Mouse (Mus musculus): ENCODE data around the gene Ap3b2. TPM values are rescaled to one million over a fixed set of nuclear protein-coding genes. Genes with fewer than 3 reads are reported as not detected.

The Ap3b2 gene
- total and polyA plus RNA-seq, 3 experiments = not detected

DNA sequence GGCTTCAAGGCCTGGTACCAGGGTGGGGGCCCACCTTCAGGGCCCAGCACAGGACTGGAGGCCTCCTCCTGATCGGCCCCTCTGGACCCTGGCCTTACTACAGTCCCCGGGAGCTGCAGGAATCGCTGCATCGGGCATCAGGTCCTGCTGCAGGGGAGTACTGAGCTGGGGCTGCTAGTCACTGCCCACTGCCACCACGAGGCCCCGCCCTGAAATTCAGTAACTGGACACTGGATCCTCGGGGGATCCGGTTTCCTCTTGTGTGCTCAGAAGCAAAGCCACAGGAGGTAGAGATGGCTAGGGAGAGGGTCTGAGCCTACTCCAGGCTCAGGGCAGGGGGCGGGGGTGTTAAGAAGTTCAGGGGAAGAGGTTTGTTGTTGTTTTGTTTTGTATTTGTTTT, 4.1 kb downstream of the Ap3b2 start:
- in situ Hi-C loops (cut with MboI; ENCODE audit: low pct_ligation_motif_present, low pct_unique_long_range_greater_than_20kb, low sequenced_read_pairs) = no loop called here
- Histone ChIP-seq H3K27me3 (replicated peaks) (peaks cover 37% of the 10 kb centered on the region), H3K36me3 (replicated peaks in 1 of 2; ENCODE audit: control insufficient read depth in 1 of 2, insufficient read depth in 1 of 2, low read length in 1 of 2) (no peaks in the 10 kb centered on the region), H3K27ac (ENCODE audit: insufficient read depth, low read depth) (no peak overlapping the region), H3K9ac (ENCODE audit: insufficient read depth, low read depth) (no peak overlapping the region), H3K79me2 (replicated peaks; ENCODE audit: control insufficient read depth, extremely low read depth, insufficient read depth, poor library complexity, severe bottlenecking) (no peaks in the 10 kb centered on the region), H3K4me2 (ENCODE audit: insufficient read depth, low read depth, poor library complexity, severe bottlenecking) (no peak overlapping the region), H3K4me1 (ENCODE audit: control insufficient read depth in 1 of 2, insufficient read depth in 2 of 2) (no peaks in the 10 kb centered on the region), H3K4me3 (replicated peaks in 1 of 3; ENCODE audit: low read depth in 2 of 3, low read length in 2 of 3, poor library complexity in 1 of 3) (no peak overlapping the region), H3K9me3 (replicated peaks; ENCODE audit: low read length) (no peaks in the 10 kb centered on the region)
- TF ChIP-seq ELF1 (IDR thresholded peaks at IDR 0.05; ENCODE audit: low read depth, low read length) (no peak), CHD2 (IDR thresholded peaks at IDR 0.05; ENCODE audit: low read length) (no peak)
- no peak for DNase-seq (ENCODE audit: extremely low read depth)
- dilution Hi-C loops (cut with MboI; ENCODE audit: extremely low pct_ligation_motif_present, extremely low pct_unique_long_range_greater_than_20kb, low sequenced_read_pairs) = no loop called here

DNA sequence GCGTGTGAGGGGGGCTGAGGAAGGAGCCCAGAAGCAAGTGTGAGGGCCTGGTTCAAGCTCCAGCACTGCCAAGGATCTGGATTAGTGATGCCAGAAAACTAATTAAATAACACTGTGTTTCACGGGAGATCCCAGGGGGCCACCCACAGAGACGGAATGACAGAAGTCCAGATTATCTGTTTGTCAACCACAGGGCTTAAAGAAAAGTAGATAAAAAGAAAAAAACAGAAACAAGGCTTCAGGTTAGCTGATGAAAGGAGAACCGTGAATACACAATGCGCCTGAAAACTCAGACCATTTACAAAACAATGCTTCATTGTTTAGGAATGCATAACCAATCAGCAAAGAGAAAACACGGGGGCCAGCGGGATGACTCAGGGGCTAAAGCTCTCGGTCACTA, 12.9 kb downstream of the Ap3b2 start:
- Histone ChIP-seq H3K27me3 (replicated peaks) (peaks cover 32% of the 10 kb centered on the region), H3K36me3 (replicated peaks in 1 of 2; ENCODE audit: control insufficient read depth in 1 of 2, insufficient read depth in 1 of 2, low read length in 1 of 2) (no peaks in the 10 kb centered on the region), H3K9me3 (replicated peaks; ENCODE audit: low read length) (no peaks in the 10 kb centered on the region), H3K27ac (ENCODE audit: insufficient read depth, low read depth) (no peak overlapping the region), H3K9ac (ENCODE audit: insufficient read depth, low read depth) (no peak overlapping the region), H3K79me2 (replicated peaks; ENCODE audit: control insufficient read depth, extremely low read depth, insufficient read depth, poor library complexity, severe bottlenecking) (no peaks in the 10 kb centered on the region), H3K4me1 (ENCODE audit: control insufficient read depth in 1 of 2, insufficient read depth in 2 of 2) (no peaks in the 10 kb centered on the region), H3K4me2 (ENCODE audit: insufficient read depth, low read depth, poor library complexity, severe bottlenecking) (no peak overlapping the region), H3K4me3 (replicated peaks in 1 of 3; ENCODE audit: low read depth in 2 of 3, low read length in 2 of 3, poor library complexity in 1 of 3) (no peak overlapping the region)
- in situ Hi-C loops (cut with MboI; ENCODE audit: low pct_ligation_motif_present, low pct_unique_long_range_greater_than_20kb, low sequenced_read_pairs) (no loop called here), dilution Hi-C loops (cut with MboI; ENCODE audit: extremely low pct_ligation_motif_present, extremely low pct_unique_long_range_greater_than_20kb, low sequenced_read_pairs) (no loop called here)
- TF ChIP-seq UBTF (IDR thresholded peaks at IDR 0.05; ENCODE audit: low read depth, low read length) = no peak
- TF ChIP-seq MAFK (IDR thresholded peaks at IDR 0.05; ENCODE audit: insufficient replicate concordance, low read length) = no peak
- no peak for TF ChIP-seq JUND (conservative IDR thresholded peaks at IDR 0.05; ENCODE audit: low read depth, low read length)
- TF ChIP-seq E2F4 (IDR thresholded peaks at IDR 0.05; ENCODE audit: insufficient replicate concordance, low read depth, low read length) = no peak
- TF ChIP-seq CHD2 (IDR thresholded peaks at IDR 0.05; ENCODE audit: low read length) = no peak
- no peak for TF ChIP-seq KAT2A (IDR thresholded peaks at IDR 0.05; ENCODE audit: insufficient replicate concordance, low read length)
- TF ChIP-seq ZC3H11A (IDR thresholded peaks at IDR 0.05; ENCODE audit: low read depth, low read length) = no peak
- no peak for TF ChIP-seq EP300 (IDR thresholded peaks at IDR 0.05; ENCODE audit: low read length)
- TF ChIP-seq IRF4 (IDR thresholded peaks at IDR 0.05; ENCODE audit: low read depth, low read length) = no peak
- TF ChIP-seq ZNF384 (IDR thresholded peaks at IDR 0.05; ENCODE audit: low read depth, low read length) = no peak
- TF ChIP-seq SMC3 (IDR thresholded peaks at IDR 0.05; ENCODE audit: low read depth, low read length) = no peak
- TF ChIP-seq RAD21 (IDR thresholded peaks at IDR 0.05; ENCODE audit: low read depth, low read length) = no peak
- no peak for DNase-seq (ENCODE audit: extremely low read depth)

- Histone ChIP-seq H3K9me3 (replicated peaks; ENCODE audit: low read length) (no peaks in the 10 kb centered on the region), H3K27me3 (replicated peaks) (peaks cover 34% of the 10 kb centered on the region), H3K27ac (ENCODE audit: insufficient read depth, low read depth) (no peak overlapping the region), H3K9ac (ENCODE audit: insufficient read depth, low read depth) (no peak overlapping the region), H3K79me2 (replicated peaks; ENCODE audit: control insufficient read depth, extremely low read depth, insufficient read depth, poor library complexity, severe bottlenecking) (no peaks in the 10 kb centered on the region), H3K4me2 (ENCODE audit: insufficient read depth, low read depth, poor library complexity, severe bottlenecking) (no peak overlapping the region), H3K4me1 (ENCODE audit: control insufficient read depth in 1 of 2, insufficient read depth in 2 of 2) (no peaks in the 10 kb centered on the region), H3K4me3 (replicated peaks in 1 of 3; ENCODE audit: low read depth in 2 of 3, low read length in 2 of 3, poor library complexity in 1 of 3) (no peak overlapping the region), H3K36me3 (replicated peaks in 1 of 2; ENCODE audit: control insufficient read depth in 1 of 2, insufficient read depth in 1 of 2, low read length in 1 of 2) (no peaks in the 10 kb centered on the region)
- in situ Hi-C loops (cut with MboI; ENCODE audit: low pct_ligation_motif_present, low pct_unique_long_range_greater_than_20kb, low sequenced_read_pairs) (no loop called here), dilution Hi-C loops (cut with MboI; ENCODE audit: extremely low pct_ligation_motif_present, extremely low pct_unique_long_range_greater_than_20kb, low sequenced_read_pairs) (no loop called here)
- DNase-seq (ENCODE audit: extremely low read depth) = no peak
- no peak for TF ChIP-seq KAT2A (IDR thresholded peaks at IDR 0.05; ENCODE audit: insufficient replicate concordance, low read length)
- no peak for TF ChIP-seq POLR2AphosphoS2 (IDR thresholded peaks at IDR 0.05; ENCODE audit: low read depth, low read length)
- no peak for TF ChIP-seq SIN3A (IDR thresholded peaks at IDR 0.05; ENCODE audit: low read length)
Measured at GRCm38 (mm10) chr7:81479531-81480090, 14.1 kb downstream of the Ap3b2 start.

Data from CH12.LX (cell line).